In genomic region chr5:7719557-7719956, GRCm38 (mm10) we compare ENCODE assay signal across 21 mouse cellular contexts.
A peak's percentile ranks its signal among the peaks of the same experiment; 100 is the strongest.
DNase-seq lines count a peak whose midpoint lies in the region; ATAC-seq lines count a peak whose summit lies in the region.
"Had no signal": no experiment of that assay in that cellular context is flagged by ENCODE, and none has a peak within 500 bp of the region (broad histone marks: within the 10 kb centered on the region; RNA-seq: fewer than 3 reads in every experiment).

No protein-coding gene starts in this region.

- no peaks in the 10 kb centered on the region for H3K4me1 ChIP-seq in embryonic facial prominence, embryonic 11.5 days (ENCODE audit: control insufficient read depth, insufficient read depth, low read length)
- H3K4me1 ChIP-seq in embryonic facial prominence, embryonic 10.5 days: no peaks in the 10 kb centered on the region
- H3K4me1 ChIP-seq in neural tube, embryonic 11.5 days (ENCODE audit: control insufficient read depth, insufficient read depth, low read length): no peaks in the 10 kb centered on the region
- no peaks in the 10 kb centered on the region for H3K4me1 ChIP-seq in neural tube, embryonic 15.5 days
- no peaks in the 10 kb centered on the region for H3K4me1 ChIP-seq in hindbrain, embryonic 14.5 days (replicated peaks; ENCODE audit: control insufficient read depth, insufficient read depth, low read length)
- H3K4me1 ChIP-seq: embryonic facial prominence, embryonic 13.5 days; heart, embryonic 13.5 days; liver, embryonic 12.5 days; megakaryocyte, embryonic 14.5 days; neural tube, embryonic 13.5 days; stomach, embryonic 15.5 days had no signal

- H3K4me3 ChIP-seq in embryonic facial prominence, embryonic 11.5 days (ENCODE audit: low read depth, low read length): no peak overlapping the region
- no peak overlapping the region for H3K4me3 ChIP-seq in embryonic facial prominence, embryonic 10.5 days
- no peak overlapping the region for H3K4me3 ChIP-seq in neural tube, embryonic 11.5 days (ENCODE audit: low read depth, low read length)
- H3K4me3 ChIP-seq in neural tube, embryonic 15.5 days (replicated peaks): no peak overlapping the region
- H3K4me3 ChIP-seq in hindbrain, embryonic 14.5 days (replicated peaks; ENCODE audit: low read length): no peak overlapping the region
- H3K4me3 ChIP-seq: embryonic facial prominence, embryonic 13.5 days; heart, embryonic 13.5 days; liver, embryonic 12.5 days; megakaryocyte, embryonic 14.5 days; neural tube, embryonic 13.5 days; stomach, embryonic 15.5 days had no signal

- no peaks in the 10 kb centered on the region for H3K9me3 ChIP-seq in embryonic facial prominence, embryonic 11.5 days (replicated peaks; ENCODE audit: control insufficient read depth, low read length)
- no peaks in the 10 kb centered on the region for H3K9me3 ChIP-seq in embryonic facial prominence, embryonic 10.5 days
- no peaks in the 10 kb centered on the region for H3K9me3 ChIP-seq in neural tube, embryonic 11.5 days (ENCODE audit: control insufficient read depth, low read length)
- no peaks in the 10 kb centered on the region for H3K9me3 ChIP-seq in neural tube, embryonic 15.5 days (replicated peaks)
- no peaks in the 10 kb centered on the region for H3K9me3 ChIP-seq in hindbrain, embryonic 14.5 days (ENCODE audit: control insufficient read depth, low read length)
- H3K9me3 ChIP-seq: embryonic facial prominence, embryonic 13.5 days; liver, embryonic 12.5 days; megakaryocyte, embryonic 14.5 days; neural tube, embryonic 13.5 days; stomach, embryonic 15.5 days had no signal

- DNase-seq in embryonic facial prominence, embryonic 11.5 days (ENCODE audit: low spot score): no peak
- no peak for DNase-seq in embryonic facial prominence, embryonic 10.5 days (ENCODE audit: low spot score)
- DNase-seq in neural tube, embryonic 11.5 days (ENCODE audit: low spot score): no peak
- DNase-seq in hindbrain, embryonic 14.5 days (ENCODE audit: low spot score): no peak
- no peak for DNase-seq in thymus, postnatal 14 days
- no peak for DNase-seq in gastrocnemius, adult 8-10 months (ENCODE audit: low spot score in 2 of 2)
- no peak for DNase-seq in cerebellum, postnatal 14 days
- DNase-seq: adrenal gland, postnatal 36 days; cerebellum, postnatal 36 days; gastrocnemius, postnatal 36 days; kidney, adult 18-20 months; kidney, postnatal 14 days; left cerebral cortex, postnatal 4 days; retina, postnatal 1 day had no signal

- H3K27me3 ChIP-seq in embryonic facial prominence, embryonic 11.5 days (ENCODE audit: control insufficient read depth, insufficient read depth, low read length): no peaks in the 10 kb centered on the region
- H3K27me3 ChIP-seq in embryonic facial prominence, embryonic 10.5 days (replicated peaks; ENCODE audit: low read depth, poor library complexity, severe bottlenecking): no peaks in the 10 kb centered on the region
- no peaks in the 10 kb centered on the region for H3K27me3 ChIP-seq in neural tube, embryonic 11.5 days (ENCODE audit: control insufficient read depth, insufficient read depth, low read length)
- no peaks in the 10 kb centered on the region for H3K27me3 ChIP-seq in neural tube, embryonic 15.5 days (replicated peaks)
- H3K27me3 ChIP-seq in hindbrain, embryonic 14.5 days (ENCODE audit: control insufficient read depth, insufficient read depth, low read length): no peaks in the 10 kb centered on the region
- H3K27me3 ChIP-seq: embryonic facial prominence, embryonic 13.5 days; heart, embryonic 13.5 days; liver, embryonic 12.5 days; megakaryocyte, embryonic 14.5 days; neural tube, embryonic 13.5 days; stomach, embryonic 15.5 days had no signal

- no peak overlapping the region for H3K9ac ChIP-seq in embryonic facial prominence, embryonic 11.5 days (replicated peaks; ENCODE audit: low read length)
- H3K9ac ChIP-seq in neural tube, embryonic 11.5 days (ENCODE audit: low read length): no peak overlapping the region
- H3K9ac ChIP-seq in neural tube, embryonic 15.5 days (replicated peaks): no peak overlapping the region
- H3K9ac ChIP-seq in hindbrain, embryonic 14.5 days: no peak overlapping the region
- H3K9ac ChIP-seq: embryonic facial prominence, embryonic 13.5 days; heart, embryonic 13.5 days; liver, embryonic 12.5 days; neural tube, embryonic 13.5 days; stomach, embryonic 15.5 days had no signal

- no peaks in the 10 kb centered on the region for H3K36me3 ChIP-seq in embryonic facial prominence, embryonic 11.5 days (replicated peaks; ENCODE audit: control insufficient read depth, insufficient read depth, low read depth, low read length)
- no peaks in the 10 kb centered on the region for H3K36me3 ChIP-seq in embryonic facial prominence, embryonic 10.5 days (replicated peaks)
- no peaks in the 10 kb centered on the region for H3K36me3 ChIP-seq in neural tube, embryonic 11.5 days (ENCODE audit: control insufficient read depth, insufficient read depth, low read length)
- no peaks in the 10 kb centered on the region for H3K36me3 ChIP-seq in neural tube, embryonic 15.5 days
- no peaks in the 10 kb centered on the region for H3K36me3 ChIP-seq in hindbrain, embryonic 14.5 days (replicated peaks; ENCODE audit: control insufficient read depth, insufficient read depth)
- H3K36me3 ChIP-seq: embryonic facial prominence, embryonic 13.5 days; heart, embryonic 13.5 days; liver, embryonic 12.5 days; neural tube, embryonic 13.5 days; stomach, embryonic 15.5 days had no signal

- no peak overlapping the region for H3K4me2 ChIP-seq in embryonic facial prominence, embryonic 11.5 days (ENCODE audit: low read depth, low read length)
- H3K4me2 ChIP-seq in neural tube, embryonic 11.5 days (ENCODE audit: low read depth): no peak overlapping the region
- H3K4me2 ChIP-seq in neural tube, embryonic 15.5 days: no peak overlapping the region
- no peak overlapping the region for H3K4me2 ChIP-seq in hindbrain, embryonic 14.5 days (replicated peaks)
- H3K4me2 ChIP-seq: embryonic facial prominence, embryonic 13.5 days; heart, embryonic 13.5 days; liver, embryonic 12.5 days; neural tube, embryonic 13.5 days; stomach, embryonic 15.5 days had no signal

- no peak overlapping the region for H3K27ac ChIP-seq in embryonic facial prominence, embryonic 11.5 days (replicated peaks; ENCODE audit: low read depth, low read length)
- no peak overlapping the region for H3K27ac ChIP-seq in embryonic facial prominence, embryonic 10.5 days (replicated peaks)
- no peak overlapping the region for H3K27ac ChIP-seq in neural tube, embryonic 11.5 days (ENCODE audit: low read depth, low read length)
- no peak overlapping the region for H3K27ac ChIP-seq in neural tube, embryonic 15.5 days (replicated peaks)
- no peak overlapping the region for H3K27ac ChIP-seq in hindbrain, embryonic 14.5 days
- H3K27ac ChIP-seq: embryonic facial prominence, embryonic 13.5 days; heart, embryonic 13.5 days; liver, embryonic 12.5 days; neural tube, embryonic 13.5 days; stomach, embryonic 15.5 days had no signal

- 0 out of 2 replicates have a peak, but pooled peaks have one; percentile 56 for ATAC-seq in embryonic facial prominence, embryonic 11.5 days (replicated peaks; ENCODE audit: insufficient number of reproducible peaks, low FRiP score, low TSS enrichment, low read depth)
- peak; percentile 77 for ATAC-seq in neural tube, embryonic 11.5 days (ENCODE audit: insufficient read depth, low FRiP score, low TSS enrichment)
- ATAC-seq in neural tube, embryonic 15.5 days (ENCODE audit: low FRiP score): no peak
- peak; percentile 88 for ATAC-seq in hindbrain, embryonic 14.5 days (ENCODE audit: low FRiP score)
- ATAC-seq: liver, embryonic 12.5 days had no signal
